9 mouse cellular contexts compared by ENCODE assay signal in the genomic region with DNA sequence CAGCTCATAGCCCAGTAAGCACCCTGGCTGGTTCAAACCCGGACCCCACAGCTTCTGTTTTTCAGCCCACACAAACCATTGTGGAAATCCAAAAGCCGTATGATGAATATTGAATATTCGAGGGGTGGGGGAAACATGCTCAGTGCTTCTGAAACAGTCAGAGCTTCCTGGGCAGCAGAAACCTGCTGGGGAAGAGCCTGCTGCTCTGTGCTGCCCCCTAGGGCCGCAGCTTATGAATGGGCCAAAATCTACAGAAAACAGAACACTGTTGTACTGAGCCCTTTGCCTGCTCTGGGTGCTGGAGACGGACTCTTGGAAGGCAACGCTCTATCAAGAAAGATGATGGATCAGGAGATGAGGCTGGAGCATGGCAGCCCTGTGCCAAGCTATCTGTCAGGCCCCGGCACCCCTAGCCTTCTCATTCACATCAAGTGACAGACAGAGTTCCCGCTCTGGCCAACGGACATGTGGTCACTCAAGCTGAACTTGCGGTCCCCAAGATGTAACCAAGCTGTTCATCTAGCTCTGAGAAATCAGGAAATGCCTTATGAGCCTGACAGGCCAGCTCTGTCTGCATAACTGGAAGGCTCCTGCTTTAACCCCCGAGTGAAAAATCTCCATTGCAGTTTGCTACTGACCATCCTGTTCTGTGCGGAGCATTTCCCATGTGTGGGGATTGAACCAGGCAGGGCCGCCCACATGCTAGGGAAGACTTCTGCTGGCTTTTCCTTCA. TPM values are rescaled to one million over a fixed set of nuclear protein-coding genes. Genes with fewer than 3 reads are reported as not detected.
DNase-seq lines count a peak whose midpoint lies in the region; ATAC-seq and TF ChIP-seq lines count a peak whose summit lies in the region.
"Had no signal": no experiment of that assay in that cellular context is flagged by ENCODE, and none has a peak within 500 bp of the region (broad histone marks: within the 10 kb centered on the region; RNA-seq: fewer than 3 reads in every experiment).

No protein-coding gene starts in this region.

- H3K4me1 ChIP-seq in heart, adult 2 months (ENCODE audit: control insufficient read depth, insufficient read depth, low read length): no peaks in the 10 kb centered on the region
- no peaks in the 10 kb centered on the region for H3K4me1 ChIP-seq in midbrain, embryonic 14.5 days (ENCODE audit: control insufficient read depth, insufficient read depth, low read length)
- H3K4me1 ChIP-seq in midbrain, embryonic 10.5 days: no peaks in the 10 kb centered on the region

- H3K27me3 ChIP-seq in heart, adult 2 months (ENCODE audit: control insufficient read depth, insufficient read depth, low read length): no peaks in the 10 kb centered on the region
- no peaks in the 10 kb centered on the region for H3K27me3 ChIP-seq in midbrain, embryonic 14.5 days (ENCODE audit: control insufficient read depth, insufficient read depth, low read length)
- H3K27me3 ChIP-seq in midbrain, embryonic 10.5 days (ENCODE audit: low read depth, poor library complexity, severe bottlenecking): no peaks in the 10 kb centered on the region
- no peaks in the 10 kb centered on the region for H3K27me3 ChIP-seq in splenic B cell, adult 2 months (ENCODE audit: control insufficient read depth, insufficient read depth, low read length, poor library complexity, severe bottlenecking)

- ATAC-seq in midbrain, embryonic 14.5 days (ENCODE audit: low FRiP score, low TSS enrichment): no peak

- no peak for TF ChIP-seq POLR2A in heart, adult 2 months (IDR thresholded peaks at IDR 0.05; ENCODE audit: insufficient read depth, low read depth, low read length)

- H3K79me2 ChIP-seq in heart, adult 2 months (replicated peaks; ENCODE audit: control insufficient read depth, insufficient read depth, low read length): no peaks in the 10 kb centered on the region

- peak; percentile 72 for TF ChIP-seq CTCF in heart, adult 2 months (IDR thresholded peaks at IDR 0.05)

- no peak overlapping the region for H3K4me3 ChIP-seq in heart, adult 2 months
- no peak overlapping the region for H3K4me3 ChIP-seq in midbrain, embryonic 14.5 days (replicated peaks; ENCODE audit: low read depth, low read length)
- H3K4me3 ChIP-seq in midbrain, embryonic 10.5 days: no peak overlapping the region

- TF ChIP-seq EP300 in heart, adult 2 months (IDR thresholded peaks at IDR 0.05; ENCODE audit: insufficient read depth, low read depth, low read length): no peak

- intact Hi-C loops in heart, adult 2 months (cut with DNase I): no loop called here

- H3K4me2 ChIP-seq in midbrain, embryonic 14.5 days (ENCODE audit: low read length): no peak overlapping the region

- no peak for DNase-seq in heart, adult 2 months
- DNase-seq in heart, adult 8-10 months (ENCODE audit: low spot score): no peak
- DNase-seq in midbrain, embryonic 14.5 days: peak; percentile 43
- DNase-seq in midbrain, embryonic 10.5 days (ENCODE audit: low spot score): no peak
- DNase-seq in brain, adult 2 months (ENCODE audit: low read depth, low spot score): peak; percentile 66
- DNase-seq in splenic B cell, adult 2 months (ENCODE audit: low read depth, low spot score): peak; percentile 17
- DNase-seq in right cerebral cortex, postnatal 25 days: no peak
- no peak for DNase-seq in right cerebral cortex, postnatal 10 days (ENCODE audit: low spot score in 2 of 2)

- no peaks in the 10 kb centered on the region for H3K36me3 ChIP-seq in heart, adult 2 months (ENCODE audit: control insufficient read depth, insufficient read depth, low read length)
- no peaks in the 10 kb centered on the region for H3K36me3 ChIP-seq in midbrain, embryonic 14.5 days (ENCODE audit: control insufficient read depth, insufficient read depth, low read length)
- H3K36me3 ChIP-seq in midbrain, embryonic 10.5 days: no peaks in the 10 kb centered on the region
- H3K36me3 ChIP-seq in splenic B cell, adult 2 months (ENCODE audit: control insufficient read depth, insufficient read depth, low read length, poor library complexity, severe bottlenecking): no peaks in the 10 kb centered on the region

- no peaks in the 10 kb centered on the region for H3K9me3 ChIP-seq in midbrain, embryonic 14.5 days (ENCODE audit: control insufficient read depth, low read length)
- no peaks in the 10 kb centered on the region for H3K9me3 ChIP-seq in midbrain, embryonic 10.5 days (replicated peaks)

- H3K27ac ChIP-seq in heart, adult 2 months: no peak overlapping the region
- no peak overlapping the region for H3K27ac ChIP-seq in midbrain, embryonic 14.5 days (replicated peaks; ENCODE audit: low read depth, low read length)
- no peak overlapping the region for H3K27ac ChIP-seq in midbrain, embryonic 10.5 days (replicated peaks)

- no peak overlapping the region for H3K9ac ChIP-seq in heart, adult 2 months (ENCODE audit: low read depth, low read length)
- no peak overlapping the region for H3K9ac ChIP-seq in midbrain, embryonic 14.5 days (replicated peaks; ENCODE audit: low read length)

- 61% methylated on average over 13 of the region's 13 CpGs for WGBS in heart, adult 2 months
- 76% methylated on average over 13 of the region's 13 CpGs for WGBS in midbrain, embryonic 14.5 days
- WGBS in midbrain, embryonic 10.5 days: 76% methylated on average over 13 of the region's 13 CpGs

RNA-seq across cellular contexts. Expression of gene Capn9, which starts 32.5 kb away (rescaled TPM):
- total RNA-seq in heart, adult 2 months (2021): not detected
- 0.06 TPM in 1 of 2 replicates, not detected in the other for polyA plus RNA-seq in heart, adult 2 months (2012; rRNA removed)
- not detected for total RNA-seq in heart, adult 8-10 months (2022)
- 0.09 and 0.15 TPM in 2 replicates for polyA plus RNA-seq in midbrain, embryonic 14.5 days (2014; fragmentation: Nextera tagmentation; extraction: Ambion mirVana)
- polyA plus RNA-seq in midbrain, embryonic 10.5 days (2016; fragmentation: Nextera tagmentation; extraction: Ambion mirVana): not detected in 2 replicates
- total RNA-seq: left cerebral cortex, postnatal 10 days had no signal

RNA-seq across cellular contexts. Expression of gene Agt, which starts 38.9 kb away (rescaled TPM):
- 10 to 100 TPM; 10.3 to 10.5 TPM for total RNA-seq in heart, adult 2 months (2021)
- polyA plus RNA-seq in heart, adult 2 months (2012; rRNA removed): 9.4 and 10.1 TPM in 2 replicates
- total RNA-seq in heart, adult 8-10 months (2022): 1 to 10 TPM; 4.7 to 6.6 (median 6.0) TPM
- polyA plus RNA-seq in midbrain, embryonic 14.5 days (2014; fragmentation: Nextera tagmentation; extraction: Ambion mirVana): 0.25 and 0.26 TPM in 2 replicates
- polyA plus RNA-seq in midbrain, embryonic 10.5 days (2016; fragmentation: Nextera tagmentation; extraction: Ambion mirVana): not detected in 2 replicates

RNA-seq across cellular contexts. Expression of gene 2310022B05Rik, which starts 54.8 kb away (rescaled TPM):
- 10 to 100 TPM; 54.4 to 61.8 TPM for total RNA-seq in heart, adult 2 months (2021)
- 64.3 and 65.1 TPM in 2 replicates for polyA plus RNA-seq in heart, adult 2 months (2012; rRNA removed)
- total RNA-seq in heart, adult 8-10 months (2022): 10 to 100 TPM; 42.8 to 61.1 (median 50.7) TPM
- polyA plus RNA-seq in midbrain, embryonic 14.5 days (2014; fragmentation: Nextera tagmentation; extraction: Ambion mirVana): 29.0 and 31.7 TPM in 2 replicates
- 17.5 and 17.7 TPM in 2 replicates for polyA plus RNA-seq in midbrain, embryonic 10.5 days (2016; fragmentation: Nextera tagmentation; extraction: Ambion mirVana)

Comparison
In these comparisons a context has a peak if more than half of its experiments do, and no peak if none do; other contexts are left out.
1. DNase-seq: peak in midbrain, embryonic 14.5 days (single experiment), brain, adult 2 months (single experiment) and splenic B cell, adult 2 months (single experiment); none in heart, adult 2 months (0 of 2), heart, adult 8-10 months (single experiment), midbrain, embryonic 10.5 days (single experiment), right cerebral cortex, postnatal 25 days (single experiment) and right cerebral cortex, postnatal 10 days (0 of 2).